Mouse (Mus musculus): ENCODE data around the gene Ptp4a2. TPM values are rescaled to one million over a fixed set of nuclear protein-coding genes. Genes with fewer than 3 reads are reported as not detected.
"Not testable (repeated sequence)": the region's sequence is repeated elsewhere in the genome, so short reads cannot be mapped to it uniquely, and the experiment has no call there.

Ptp4a2 gene
- total RNA-seq, 4 experiments from 2014 or later = 663 to 813 (median 803) TPM

DNA sequence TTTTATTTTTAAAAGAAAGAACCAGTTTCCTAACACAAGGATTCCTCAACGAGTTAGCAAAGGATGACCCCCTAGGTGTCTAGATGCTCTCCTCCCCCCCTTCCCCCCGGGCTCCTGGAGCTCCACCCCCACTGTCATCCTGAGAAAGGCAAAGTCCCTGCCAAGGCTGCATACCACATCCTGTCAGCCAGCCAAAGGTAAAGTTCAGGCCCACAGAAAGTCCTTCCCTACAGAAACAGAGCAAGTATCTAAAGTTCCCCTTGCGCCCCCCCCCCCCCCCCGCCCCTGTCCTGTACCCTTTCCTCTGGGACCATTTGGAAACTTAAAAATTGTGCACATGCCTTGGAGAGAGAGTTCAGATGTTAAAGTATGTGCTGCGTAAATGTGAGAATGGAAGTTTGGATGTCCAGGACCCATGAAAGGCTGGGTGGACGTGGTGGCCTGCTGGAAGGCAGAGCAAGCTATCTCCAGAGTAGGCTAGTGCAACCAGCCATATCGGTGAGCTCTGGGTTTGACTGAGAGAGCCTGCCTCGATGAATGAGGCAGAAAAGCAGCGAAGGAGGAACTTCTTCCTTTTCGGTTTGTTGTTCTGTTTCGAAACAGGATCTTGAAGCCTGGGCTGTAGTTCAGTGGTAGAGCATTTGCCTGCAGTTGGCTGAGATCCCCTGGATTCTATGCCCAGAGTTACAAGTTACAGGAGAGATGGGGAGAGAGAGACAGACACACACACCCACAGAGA, 71.7 kb downstream of the Ptp4a2 start:
- peak in 1 of 2 experiments; percentile 15 for DNase-seq (ENCODE audit: low spot score in 2 of 2)

- no peak for DNase-seq (ENCODE audit: low spot score in 2 of 2)
These were observed 73.3 kb downstream of the Ptp4a2 start for GRCm38 (mm10) chr4:129884041-129884930.

GRCm38 (mm10) chr4:129889661-129890060, 78.6 kb downstream of the Ptp4a2 start:
- DNase-seq (ENCODE audit: low spot score in 2 of 2) = no peak

GRCm38 (mm10) chr4:129890094-129890493, 79.1 kb downstream of the Ptp4a2 start:
- DNase-seq (ENCODE audit: low spot score in 2 of 2) = no peak

GRCm38 (mm10) chr4:129894861-129895260, 83.8 kb downstream of the Ptp4a2 start:
- DNase-seq (ENCODE audit: low spot score in 2 of 2) = no peak

GRCm38 (mm10) chr4:129898815-129899214, 87.8 kb downstream of the Ptp4a2 start:
- DNase-seq (ENCODE audit: low spot score in 2 of 2) = not testable (repeated sequence)

Small RNA genes within 50 kb of the gene (microRNA-seq; reads per million reads assigned to microRNA genes)
- gene Gm28017 = not detected

Other genes with a start within 250 kb of the Ptp4a2 start
- not detected for gene Lck, start 237.6 kb upstream of the Ptp4a2 start, total RNA-seq (2022)
- not detected for gene Fam167b, start 232.7 kb upstream of the Ptp4a2 start, total RNA-seq (2022)
- gene Eif3i, start 210.6 kb upstream of the Ptp4a2 start, total RNA-seq (2022) = 100 to 1,000 TPM; 142 to 156 (median 148) TPM
- 10 to 100 TPM; 25.9 to 37.5 (median 29.7) TPM for gene Tmem234, start 210.6 kb upstream of the Ptp4a2 start, total RNA-seq (2022)
- gene Dcdc2b, start 197.0 kb upstream of the Ptp4a2 start, total RNA-seq (2022) = 1 to 10 TPM in 3 of 4 experiments, under 1 TPM in 1; 0.46 to 1.2 (median 1.1) TPM
- 10 to 100 TPM in 1 of 4 experiments, 1 to 10 TPM in 3; 7.3 to 11.4 (median 8.7) TPM for gene Iqcc, start 192.1 kb upstream of the Ptp4a2 start, total RNA-seq (2022)
- 10 to 100 TPM; 27.9 to 33.0 (median 30.8) TPM for gene Ccdc28b, start 187.3 kb upstream of the Ptp4a2 start, total RNA-seq (2022)
- 10 to 100 TPM; 10.9 to 20.3 (median 15.6) TPM for gene Txlna, start 170.2 kb upstream of the Ptp4a2 start, total RNA-seq (2022)
- gene Kpna6, start 138.5 kb upstream of the Ptp4a2 start, total RNA-seq (2022) = 10 to 100 TPM; 69.1 to 77.9 (median 76.0) TPM
- gene Tmem39b, start 114.4 kb upstream of the Ptp4a2 start, total RNA-seq (2022) = 1 to 10 TPM; 1.8 to 4.9 (median 3.3) TPM
- gene Khdrbs1, start 68.9 kb upstream of the Ptp4a2 start, total RNA-seq (2022) = 10 to 100 TPM; 20.2 to 24.6 (median 23.2) TPM
- not detected for gene Spocd1, start 118.0 kb downstream of the Ptp4a2 start, total RNA-seq (2022)
- gene Adgrb2, start 173.7 kb downstream of the Ptp4a2 start, total RNA-seq (2022) = 1 to 10 TPM in 2 of 4 experiments, under 1 TPM in 2; 0.29 to 2.3 (median 1.1) TPM
- gene Col16a1, start 236.6 kb downstream of the Ptp4a2 start, total RNA-seq (2022) = 1 to 10 TPM; 1.6 to 4.1 (median 2.3) TPM